Mouse (Mus musculus): ENCODE data around the gene Ccdc15.

DNA sequence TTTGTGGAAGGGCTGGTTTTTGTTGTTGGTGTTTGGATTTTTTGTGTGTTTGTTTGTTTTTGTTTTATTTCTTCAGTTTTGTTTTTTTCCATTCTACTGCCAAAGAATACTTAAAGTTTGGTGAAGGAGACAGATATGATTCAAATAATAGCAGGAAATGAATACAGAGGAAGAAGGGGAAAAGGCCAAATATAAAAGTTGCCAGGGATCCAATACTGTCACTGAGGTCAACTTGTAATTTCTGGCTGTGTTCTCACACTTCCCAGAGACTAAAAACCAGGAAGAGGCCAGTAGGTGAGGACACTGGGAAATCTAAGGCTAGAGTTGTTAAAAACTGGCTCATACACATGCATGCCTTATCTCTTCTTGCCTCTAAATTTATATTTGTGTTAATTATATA is 13.9 kb upstream of the Ccdc15 start:
- TF ChIP-seq CTCF (IDR thresholded peaks at IDR 0.05; ENCODE audit: low read depth) (no peak), EP300 (IDR thresholded peaks at IDR 0.05; ENCODE audit: low read depth) (no peak)

Data from heart, postnatal 0 days (tissue).